Mouse (Mus musculus): ENCODE measurements at regions not wholly inside any gene's neighbourhood (a gene's known extent, or its start where the extent isn't known, plus 50 kb on each side); places are given as distances from the start of the nearest gene placed in this dataset.
"Not testable (repeated sequence)": the region's sequence is repeated elsewhere in the genome, so short reads cannot be mapped to it uniquely, and the experiment has no call there.

GRCm38 (mm10) chr5:77730286-77730685 lies 322.4 kb upstream of the Igfbp7 start:
- not testable (repeated sequence) for H3K27ac ChIP-seq (ENCODE audit: low read depth, low read length); H3K4me1 ChIP-seq (ENCODE audit: control insufficient read depth, insufficient read depth, low read depth, low read length); H3K36me3 ChIP-seq (ENCODE audit: control insufficient read depth, insufficient read depth, low read length); H3K4me3 ChIP-seq (ENCODE audit: low read length); H3K9ac ChIP-seq (ENCODE audit: low read depth, low read length); H3K27me3 ChIP-seq (replicated peaks; ENCODE audit: control insufficient read depth, insufficient read depth, low read length); ATAC-seq; H3K9me3 ChIP-seq (ENCODE audit: control insufficient read depth, low read length); H3K4me2 ChIP-seq (ENCODE audit: low read length)
- WGBS: 37% methylated on average over 4 of the region's 4 CpGs

GRCm38 (mm10) chr5:77681592-77681991 lies 273.8 kb upstream of the Igfbp7 start:
- Histone ChIP-seq H3K36me3 (ENCODE audit: control insufficient read depth, insufficient read depth, low read length) (no peaks in the 10 kb centered on the region), H3K9ac (ENCODE audit: low read depth, low read length) (no peak overlapping the region), H3K4me3 (ENCODE audit: low read length) (no peak overlapping the region), H3K27ac (ENCODE audit: low read depth, low read length) (no peak overlapping the region), H3K4me1 (ENCODE audit: control insufficient read depth, insufficient read depth, low read depth, low read length) (no peaks in the 10 kb centered on the region), H3K27me3 (replicated peaks; ENCODE audit: control insufficient read depth, insufficient read depth, low read length) (no peaks in the 10 kb centered on the region), H3K4me2 (ENCODE audit: low read length) (no peak overlapping the region), H3K9me3 (ENCODE audit: control insufficient read depth, low read length) (no peaks in the 10 kb centered on the region)
- no peak for ATAC-seq
- WGBS: 67% methylated on average over 3 of the region's 3 CpGs

- Histone ChIP-seq H3K27ac (ENCODE audit: low read depth, low read length) (no peak overlapping the region), H3K27me3 (replicated peaks; ENCODE audit: control insufficient read depth, insufficient read depth, low read length) (no peaks in the 10 kb centered on the region), H3K4me1 (ENCODE audit: control insufficient read depth, insufficient read depth, low read depth, low read length) (no peaks in the 10 kb centered on the region), H3K9ac (ENCODE audit: low read depth, low read length) (no peak overlapping the region), H3K4me2 (ENCODE audit: low read length) (no peak overlapping the region), H3K4me3 (ENCODE audit: low read length) (no peak overlapping the region), H3K36me3 (ENCODE audit: control insufficient read depth, insufficient read depth, low read length) (no peaks in the 10 kb centered on the region), H3K9me3 (ENCODE audit: control insufficient read depth, low read length) (no peaks in the 10 kb centered on the region)
- peak; percentile 42; the same call in 1 of the 2 replicates for ATAC-seq
- 73% methylated on average over 15 of the region's 15 CpGs for WGBS
Measured at GRCm38 (mm10) chr5:77672073-77672924, 264.5 kb upstream of the Igfbp7 start.

- no peak for ATAC-seq
- Histone ChIP-seq H3K4me2 (ENCODE audit: low read length) (no peak overlapping the region), H3K4me1 (ENCODE audit: control insufficient read depth, insufficient read depth, low read depth, low read length) (no peaks in the 10 kb centered on the region), H3K9me3 (ENCODE audit: control insufficient read depth, low read length) (no peaks in the 10 kb centered on the region), H3K4me3 (ENCODE audit: low read length) (no peak overlapping the region), H3K27ac (ENCODE audit: low read depth, low read length) (no peak overlapping the region), H3K36me3 (ENCODE audit: control insufficient read depth, insufficient read depth, low read length) (no peaks in the 10 kb centered on the region), H3K27me3 (replicated peaks; ENCODE audit: control insufficient read depth, insufficient read depth, low read length) (no peaks in the 10 kb centered on the region), H3K9ac (ENCODE audit: low read depth, low read length) (no peak overlapping the region)
- 85% methylated on average over 3 of the region's 3 CpGs for WGBS
Measured at GRCm38 (mm10) chr5:77663096-77663495, 255.3 kb upstream of the Igfbp7 start.

- H3K9me3 ChIP-seq (ENCODE audit: control insufficient read depth, low read length): no peaks in the 10 kb centered on the region
- H3K27me3 ChIP-seq (replicated peaks; ENCODE audit: control insufficient read depth, insufficient read depth, low read length): no peaks in the 10 kb centered on the region
- H3K4me2 ChIP-seq (ENCODE audit: low read length): no peak overlapping the region
- H3K4me1 ChIP-seq (ENCODE audit: control insufficient read depth, insufficient read depth, low read depth, low read length): no peaks in the 10 kb centered on the region
- no peak overlapping the region for H3K9ac ChIP-seq (ENCODE audit: low read depth, low read length)
- WGBS: 79% methylated on average over 6 of the region's 6 CpGs
- ATAC-seq: no peak
- H3K36me3 ChIP-seq (ENCODE audit: control insufficient read depth, insufficient read depth, low read length): no peaks in the 10 kb centered on the region
- H3K4me3 ChIP-seq (ENCODE audit: low read length): no peak overlapping the region
- H3K27ac ChIP-seq (ENCODE audit: low read depth, low read length): no peak overlapping the region
Measured at GRCm38 (mm10) chr5:77659016-77659415, 251.2 kb upstream of the Igfbp7 start.

GRCm38 (mm10) chr5:77644651-77645050 lies 236.8 kb upstream of the Igfbp7 start:
- Histone ChIP-seq H3K27me3 (replicated peaks; ENCODE audit: control insufficient read depth, insufficient read depth, low read length) (no peaks in the 10 kb centered on the region), H3K9me3 (ENCODE audit: control insufficient read depth, low read length) (no peaks in the 10 kb centered on the region), H3K27ac (ENCODE audit: low read depth, low read length) (no peak overlapping the region), H3K4me2 (ENCODE audit: low read length) (no peak overlapping the region), H3K4me1 (ENCODE audit: control insufficient read depth, insufficient read depth, low read depth, low read length) (no peaks in the 10 kb centered on the region), H3K4me3 (ENCODE audit: low read length) (no peak overlapping the region), H3K9ac (ENCODE audit: low read depth, low read length) (no peak overlapping the region), H3K36me3 (ENCODE audit: control insufficient read depth, insufficient read depth, low read length) (no peaks in the 10 kb centered on the region)
- ATAC-seq: no peak
- 78% methylated on average over 5 of the region's 5 CpGs for WGBS

GRCm38 (mm10) chr5:77620402-77620801 lies 212.6 kb upstream of the Igfbp7 start:
- Histone ChIP-seq H3K4me3 (ENCODE audit: low read length) (no peak overlapping the region), H3K9me3 (ENCODE audit: control insufficient read depth, low read length) (no peaks in the 10 kb centered on the region), H3K4me1 (ENCODE audit: control insufficient read depth, insufficient read depth, low read depth, low read length) (no peaks in the 10 kb centered on the region), H3K27ac (ENCODE audit: low read depth, low read length) (no peak overlapping the region), H3K4me2 (ENCODE audit: low read length) (no peak overlapping the region), H3K9ac (ENCODE audit: low read depth, low read length) (no peak overlapping the region), H3K27me3 (replicated peaks; ENCODE audit: control insufficient read depth, insufficient read depth, low read length) (no peaks in the 10 kb centered on the region), H3K36me3 (ENCODE audit: control insufficient read depth, insufficient read depth, low read length) (no peaks in the 10 kb centered on the region)
- ATAC-seq: peak; percentile 60; the same call in 1 of the 2 replicates
- WGBS: 49% methylated on average over 4 of the region's 4 CpGs

- Histone ChIP-seq H3K36me3 (ENCODE audit: control insufficient read depth, insufficient read depth, low read length) (no peaks in the 10 kb centered on the region), H3K4me3 (ENCODE audit: low read length) (no peak overlapping the region), H3K4me2 (ENCODE audit: low read length) (no peak overlapping the region), H3K27me3 (replicated peaks; ENCODE audit: control insufficient read depth, insufficient read depth, low read length) (no peaks in the 10 kb centered on the region), H3K27ac (ENCODE audit: low read depth, low read length) (no peak overlapping the region), H3K9ac (ENCODE audit: low read depth, low read length) (no peak overlapping the region), H3K4me1 (ENCODE audit: control insufficient read depth, insufficient read depth, low read depth, low read length) (no peaks in the 10 kb centered on the region), H3K9me3 (ENCODE audit: control insufficient read depth, low read length) (no peaks in the 10 kb centered on the region)
- no peak for ATAC-seq
- WGBS: 75% methylated on average over 6 of the region's 6 CpGs
Measured at GRCm38 (mm10) chr5:77610496-77610895, 202.7 kb upstream of the Igfbp7 start.

GRCm38 (mm10) chr5:77594719-77595118 lies 186.9 kb upstream of the Igfbp7 start:
- Histone ChIP-seq H3K27ac (ENCODE audit: low read depth, low read length) (no peak overlapping the region), H3K36me3 (ENCODE audit: control insufficient read depth, insufficient read depth, low read length) (no peaks in the 10 kb centered on the region), H3K9me3 (ENCODE audit: control insufficient read depth, low read length) (peaks cover 3% of the 10 kb centered on the region; the same call in 1 of the 2 replicates), H3K9ac (ENCODE audit: low read depth, low read length) (no peak overlapping the region), H3K4me3 (ENCODE audit: low read length) (no peak overlapping the region), H3K27me3 (replicated peaks; ENCODE audit: control insufficient read depth, insufficient read depth, low read length) (no peaks in the 10 kb centered on the region), H3K4me2 (ENCODE audit: low read length) (no peak overlapping the region), H3K4me1 (ENCODE audit: control insufficient read depth, insufficient read depth, low read depth, low read length) (no peaks in the 10 kb centered on the region)
- WGBS: 85% methylated on average over 4 of the region's 4 CpGs
- ATAC-seq: no peak

Measured in hindbrain, embryonic 16.5 days (tissue).